Mouse (Mus musculus) olfactory bulb, adult 2 months (tissue): ENCODE measurements around the gene Pxn. TPM values are rescaled to one million over a fixed set of nuclear protein-coding genes. Genes with fewer than 3 reads are reported as not detected.

Experiments
- H3K27ac ChIP-seq: fragments of 200-500 bp; 2 replicates; pipeline ENCODE4 v1.5.1; 2012; ENCODE audit warnings: low read depth, low read length; ENCODE audit not compliant: insufficient read depth
- H3K4me1 ChIP-seq: fragments of 200-500 bp; 2 replicates; pipeline ENCODE4 v1.6.1; 2012; ENCODE audit warnings: low read length; ENCODE audit not compliant: control insufficient read depth, insufficient read depth
- H3K4me3 ChIP-seq: fragments of 200-500 bp; 2 replicates; pipeline ENCODE4 v1.5.1; 2012; ENCODE audit warnings: mild to moderate bottlenecking, low read depth, low read length, moderate library complexity; ENCODE audit not compliant: insufficient read depth
- CTCF ChIP-seq: fragments of 200-500 bp; IDR thresholded peaks from 2 replicates; pipeline ENCODE4 v1.5.1; 2012; ENCODE audit warnings: low read depth, mild to moderate bottlenecking, low read length, moderate library complexity; ENCODE audit not compliant: insufficient read depth
- POLR2A ChIP-seq: fragments of 200-500 bp; IDR thresholded peaks from 2 replicates; pipeline ENCODE4 v1.6.1; 2012; ENCODE audit warnings: mild to moderate bottlenecking, low read depth, low read length, moderate library complexity; ENCODE audit not compliant: insufficient read depth
- WGBS: fragments of 180-500 bp; shearing (Covaris S2); methylation state at CpG from one replicate; pipeline ENCODE4 v1.1.7; 2018; 5-methylcytosine and 5-hydroxymethylcytosine counted together
- polyA plus RNA-seq: library from polyadenylated mRNA; stranded (reverse); fragments of >200 nt; gene quantifications from 2 replicates; pipeline ENCODE4 v1.2.4, GENCODE M21; 2012; ENCODE audit warnings: low replicate concordance; ENCODE audit not compliant: missing spikeins, insufficient read depth, insufficient read length

Gene Pxn
- polyA plus RNA-seq = not detected in 2 replicates

- peak; percentile 86 for TF ChIP-seq CTCF
- peak; percentile 65; the same call in 1 of the 2 replicates for TF ChIP-seq POLR2A
- under 1% methylated on average over 72 of the region's 74 CpGs for WGBS
- no peak within 1 kb of the TSS for H3K27ac ChIP-seq
Measured at GRCm38 (mm10) chr5:115506454-115507201, at the start of gene Pxn. Gene Pxn (plus strand): TSS chr5:115506676.

GRCm38 (mm10) chr5:115458918-115459317 is 47.6 kb upstream of the Pxn start:
- Histone ChIP-seq H3K27ac (no peak overlapping the region), H3K4me1 (no peaks in the 10 kb centered on the region), H3K4me3 (no peak overlapping the region)
- WGBS = 72% methylated on average over 13 of the region's 13 CpGs
- TF ChIP-seq CTCF (no peak), POLR2A (no peak)

More at GRCm38 (mm10) chr5:115506454-115507201, at the start of gene Pxn:
- peaks cover 28% of the 10 kb centered on the region for H3K4me1 ChIP-seq
- peak within 1 kb of the TSS; percentile 60 for H3K4me3 ChIP-seq

- WGBS = 82% methylated on average over 18 of the region's 18 CpGs
- Histone ChIP-seq H3K27ac (no peak overlapping the region), H3K4me1 (no peaks in the 10 kb centered on the region), H3K4me3 (no peak overlapping the region)
- no peak for TF ChIP-seq CTCF
- no peak for TF ChIP-seq POLR2A
Measured at GRCm38 (mm10) chr5:115464408-115465115, 41.9 kb upstream of the Pxn start.

GRCm38 (mm10) chr5:115465642-115466420 is 40.6 kb upstream of the Pxn start, which contains the start of gene Pla2g1b:
Gene Pla2g1b (plus strand): TSS chr5:115466262.
- Histone ChIP-seq H3K4me3 (no peak within 1 kb of the TSS), H3K4me1 (0 out of 2 replicates have a peak, but pooled peaks cover 3% of the 10 kb centered on the region), H3K27ac (no peak within 1 kb of the TSS)
- TF ChIP-seq POLR2A = no peak
- TF ChIP-seq CTCF = no peak
- WGBS = 62% methylated on average over 9 of the region's 9 CpGs

- 75% methylated on average over 6 of the region's 6 CpGs for WGBS
- H3K27ac ChIP-seq = no peak overlapping the region
- H3K4me1 ChIP-seq = 0 out of 2 replicates have a peak, but pooled peaks cover 4% of the 10 kb centered on the region
- no peak overlapping the region for H3K4me3 ChIP-seq
- no peak for TF ChIP-seq CTCF
- no peak for TF ChIP-seq POLR2A
Measured at GRCm38 (mm10) chr5:115469791-115470190, 36.7 kb upstream of the Pxn start.

GRCm38 (mm10) chr5:115470766-115471531 is 35.5 kb upstream of the Pxn start:
- TF ChIP-seq CTCF (no peak), POLR2A (no peak)
- Histone ChIP-seq H3K4me3 (no peak overlapping the region), H3K27ac (no peak overlapping the region), H3K4me1 (peaks cover 11% of the 10 kb centered on the region; the same call in 1 of the 2 replicates)
- 34% methylated on average over 20 of the region's 20 CpGs for WGBS

GRCm38 (mm10) chr5:115473191-115473590 is 33.3 kb upstream of the Pxn start:
- WGBS = 69% methylated on average over 10 of the region's 10 CpGs
- Histone ChIP-seq H3K27ac (no peak overlapping the region), H3K4me3 (no peak overlapping the region), H3K4me1 (peaks cover 13% of the 10 kb centered on the region; the same call in 1 of the 2 replicates)
- no peak for TF ChIP-seq CTCF
- no peak for TF ChIP-seq POLR2A
